Mouse (Mus musculus): ENCODE data around the gene Arpc2.

GRCm38 (mm10) chr1:74316114-74316827 is 80.4 kb downstream of the Arpc2 start:
- TF ChIP-seq CTCF (IDR thresholded peaks at IDR 0.05; ENCODE audit: control insufficient read depth, insufficient read depth, insufficient replicate concordance, low read depth, low read length) (no peak), POLR2A (IDR thresholded peaks at IDR 0.05; ENCODE audit: control insufficient read depth, low read depth, low read length) (no peak)

Measured in testis, adult 2 months (tissue).